Mouse (Mus musculus) MEL (cell line): ENCODE data around the gene Smad6. TPM values are rescaled to one million over a fixed set of nuclear protein-coding genes. Genes with fewer than 3 reads are reported as not detected.

Source experiments
- DNase-seq: peaks from one replicate; pipeline ENCODE4 v3.0.0; 2011; ENCODE audit warnings: low read depth, low spot score
- H3K27ac ChIP-seq: 2 replicates; pipeline ENCODE4 v1.5.1; 2012; ENCODE audit warnings: low read depth, mild to moderate bottlenecking, control low read depth, low read length, moderate library complexity; ENCODE audit not compliant: control insufficient read depth
- H3K27me3 ChIP-seq, 2 experiments: fragments of 150-350 bp in 1 of 2; sonication (generic) in 1 of 2; 2 replicates each; pipeline ENCODE4 v1.6.1; 2012; ENCODE audit warnings: low read length in 2 of 2, mild to moderate bottlenecking in 2 of 2, improper control_type of control experiment in 1 of 2, moderate library complexity in 1 of 2; ENCODE audit not compliant: insufficient read depth in 2 of 2, control insufficient read depth in 1 of 2
- H3K36me3 ChIP-seq, 2 experiments: 2 replicates each; pipeline ENCODE4 v1.6.1; 2012 to 2014; ENCODE audit warnings: low read length in 2 of 2, improper control_type of control experiment in 1 of 2, inconsistent platforms in 1 of 2, mild to moderate bottlenecking in 1 of 2; ENCODE audit not compliant: insufficient read depth in 2 of 2, control insufficient read depth in 1 of 2
- H3K4me1 ChIP-seq, 2 experiments: fragments of 150-350 bp in 1 of 2; sonication (generic) in 1 of 2; 2 replicates each; pipeline ENCODE4 v1.6.1; 2012; ENCODE audit warnings: low read length in 2 of 2, improper control_type of control experiment in 1 of 2, mild to moderate bottlenecking in 1 of 2; ENCODE audit not compliant: insufficient read depth in 2 of 2, control insufficient read depth in 1 of 2
- H3K4me3 ChIP-seq, 2 experiments: fragments of 150-350 bp in 1 of 2; sonication (generic) in 1 of 2; 2 replicates each; pipeline ENCODE4 v1.5.1; 2012; ENCODE audit warnings: low read depth in 2 of 2, low read length in 2 of 2, mild to moderate bottlenecking in 2 of 2, moderate library complexity in 2 of 2, control low read depth in 1 of 2, improper control_type of control experiment in 1 of 2; ENCODE audit not compliant: control insufficient read depth in 1 of 2, insufficient read depth in 1 of 2
- H3K79me2 ChIP-seq: 2 replicates; pipeline ENCODE4 v1.6.1; 2012; ENCODE audit warnings: mild to moderate bottlenecking, low read length, moderate library complexity; ENCODE audit not compliant: control insufficient read depth, poor library complexity, insufficient read depth
- H3K9ac ChIP-seq: 2 replicates; pipeline ENCODE4 v1.6.1; 2012; ENCODE audit warnings: low read depth, mild to moderate bottlenecking, control low read depth, low read length, moderate library complexity; ENCODE audit not compliant: control insufficient read depth, poor library complexity, severe bottlenecking
- H3K9me3 ChIP-seq: fragments of 150-350 bp; sonication (generic); replicated peaks from 2 replicates; pipeline ENCODE4 v1.6.1; 2012; ENCODE audit warnings: mild to moderate bottlenecking, low read length, improper control_type of control experiment, moderate library complexity; ENCODE audit not compliant: insufficient read depth
- CTCF ChIP-seq, 3 experiments: IDR thresholded peaks in 2 of 3; conservative IDR thresholded peaks in 1 of 3; 2 replicates each; pipeline ENCODE4 v1.5.1; 2011 to 2012; ENCODE audit warnings: low read length in 3 of 3, low read depth in 2 of 3, mild to moderate bottlenecking in 2 of 3, improper control_type of control experiment in 1 of 3, inconsistent platforms in 1 of 3, mixed read lengths in 1 of 3, moderate library complexity in 1 of 3; ENCODE audit not compliant: control insufficient read depth in 1 of 3, insufficient read depth in 1 of 3, poor library complexity in 1 of 3, severe bottlenecking in 1 of 3
- E2F4 ChIP-seq: IDR thresholded peaks from 2 replicates; pipeline ENCODE4 v1.6.1; 2011; ENCODE audit warnings: low read depth, low read length, improper control_type of control experiment, borderline replicate concordance
- ELF1 ChIP-seq: IDR thresholded peaks from 2 replicates; pipeline ENCODE4 v1.6.1; 2014; ENCODE audit warnings: low read depth, mild to moderate bottlenecking, inconsistent platforms, low read length, improper control_type of control experiment, moderate library complexity
- MAX ChIP-seq: IDR thresholded peaks from 2 replicates; pipeline ENCODE4 v1.6.1; 2011; ENCODE audit warnings: low read length, improper control_type of control experiment
- MXI1 ChIP-seq: IDR thresholded peaks from 2 replicates; pipeline ENCODE4 v1.6.1; 2011; ENCODE audit warnings: mild to moderate bottlenecking, low read depth, low read length, improper control_type of control experiment
- MYC ChIP-seq: IDR thresholded peaks from 2 replicates; pipeline ENCODE4 v1.6.1; 2011; ENCODE audit warnings: low read depth, mild to moderate bottlenecking, low read length, improper control_type of control experiment, moderate library complexity
- NELFE ChIP-seq: IDR thresholded peaks from 2 replicates; pipeline ENCODE4 v1.6.1; 2011; ENCODE audit warnings: low read depth, low read length, improper control_type of control experiment
- POLR2A ChIP-seq, 2 experiments: IDR thresholded peaks; 2 replicates each; pipeline ENCODE4 v1.6.1; 2011 to 2012; ENCODE audit warnings: low read length in 2 of 2, mild to moderate bottlenecking in 2 of 2, control low read depth in 1 of 2, improper control_type of control experiment in 1 of 2, low read depth in 1 of 2, moderate library complexity in 1 of 2; ENCODE audit not compliant: control insufficient read depth in 1 of 2, insufficient read depth in 1 of 2, poor library complexity in 1 of 2
- POLR2AphosphoS5 ChIP-seq: IDR thresholded peaks from 2 replicates; pipeline ENCODE4 v1.6.1; 2012; ENCODE audit warnings: low read depth, borderline replicate concordance, mild to moderate bottlenecking, inconsistent platforms, low read length, moderate library complexity, mixed read lengths
- RAD21 ChIP-seq: IDR thresholded peaks from 2 replicates; pipeline ENCODE4 v1.6.1; 2011; ENCODE audit warnings: mild to moderate bottlenecking, low read depth, low read length, improper control_type of control experiment
- SIN3A ChIP-seq: IDR thresholded peaks from 2 replicates; pipeline ENCODE4 v1.6.1; 2012; ENCODE audit warnings: low read length, improper control_type of control experiment, inconsistent platforms
- TBP ChIP-seq: IDR thresholded peaks from 2 replicates; pipeline ENCODE4 v1.8.0; 2011; ENCODE audit warnings: low read depth, low read length, improper control_type of control experiment
- USF1 ChIP-seq: IDR thresholded peaks from 2 replicates; pipeline ENCODE4 v1.6.1; 2014; ENCODE audit warnings: low read depth, mild to moderate bottlenecking, inconsistent platforms, low read length, improper control_type of control experiment, moderate library complexity
- USF2 ChIP-seq, 2 experiments: IDR thresholded peaks; 2 replicates each; pipeline ENCODE4 v1.6.1; 2011 to 2012; ENCODE audit warnings: improper control_type of control experiment in 2 of 2, low read length in 2 of 2, borderline replicate concordance in 1 of 2, inconsistent platforms in 1 of 2, low read depth in 1 of 2, mild to moderate bottlenecking in 1 of 2; ENCODE audit not compliant: insufficient read depth in 1 of 2
- ZC3H11A ChIP-seq: IDR thresholded peaks from 2 replicates; pipeline ENCODE4 v1.6.1; 2012; ENCODE audit warnings: low read depth, mild to moderate bottlenecking, inconsistent platforms, low read length, improper control_type of control experiment
- ZMIZ1 ChIP-seq: IDR thresholded peaks from 2 replicates; pipeline ENCODE4 v1.6.1; 2012; ENCODE audit warnings: low read depth, mild to moderate bottlenecking, inconsistent platforms, low read length, improper control_type of control experiment, moderate library complexity
- polyA plus RNA-seq, 2 experiments: library from polyadenylated mRNA; stranded (reverse) in 1 of 2; unstranded in 1 of 2; fragments of >175 nt in 1 of 2; fragments of >200 nt in 1 of 2; gene quantifications; 2 replicates each; pipeline versions ENCODE4 v1.2.1 to v1.2.4; 2012; ENCODE audit warnings: low replicate concordance in 2 of 2, low read depth in 1 of 2; ENCODE audit not compliant: insufficient read length in 2 of 2, insufficient read depth in 1 of 2, missing spikeins in 1 of 2
- total RNA-seq: library from RNA; depleted of rRNA; stranded (reverse); fragments of 300-350 nt; gene quantifications from 2 replicates; pipeline ENCODE4 v1.2.3, GENCODE M21; 2012

Gene Smad6
- total and polyA plus RNA-seq, 3 experiments: 2.2 to 3.9 TPM; not detected in 1

DNA sequence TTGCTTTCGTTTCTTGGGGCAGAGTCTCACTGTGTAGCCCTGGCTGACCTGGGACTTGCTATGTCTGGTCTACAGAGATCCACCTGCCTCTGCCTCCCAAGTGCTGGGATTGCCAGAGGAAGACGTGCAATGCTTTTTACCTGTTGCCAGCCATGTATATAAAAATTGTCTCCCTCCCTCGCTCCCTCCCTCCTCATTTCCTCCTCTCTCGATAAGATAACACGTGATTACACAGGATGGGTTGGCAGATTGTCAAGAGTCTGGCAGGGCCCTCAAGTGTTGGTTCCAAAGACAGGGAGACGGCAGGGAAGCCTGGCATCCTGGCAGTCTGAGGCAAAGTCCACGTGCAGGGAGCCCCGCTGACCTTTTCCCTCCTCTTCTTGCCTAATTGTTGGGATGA lies 32.2 kb downstream of the Smad6 start (continued):
- no peak for TF ChIP-seq ZMIZ1

DNA sequence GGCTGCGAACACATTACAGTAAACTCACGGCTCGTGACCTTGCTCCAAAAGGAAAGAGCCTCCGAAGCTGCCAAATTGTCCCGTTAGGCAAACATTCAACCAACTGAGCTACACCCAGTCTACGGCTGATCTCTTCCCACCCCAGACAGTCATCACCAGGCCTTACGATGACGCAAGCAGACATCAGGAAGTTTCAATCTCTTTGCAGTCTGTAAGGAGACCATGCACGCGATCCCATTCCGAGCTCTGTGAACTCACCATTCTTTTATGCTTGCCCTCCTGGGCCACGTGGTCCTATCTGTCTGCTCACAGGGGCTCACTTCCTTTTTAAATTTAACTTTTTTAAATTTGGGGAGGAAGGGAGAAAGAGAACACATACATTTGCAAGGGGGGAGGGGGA lies 32.6 kb downstream of the Smad6 start:
- peaks cover 0 to 13% of the 10 kb centered on the region in 2 experiments; a peak in 2 of 4 replicates for H3K36me3 ChIP-seq
- TF ChIP-seq POLR2A (IDR thresholded peaks at IDR 0.05; ENCODE audit: control insufficient read depth in 1 of 2, insufficient read depth in 1 of 2, low read depth in 1 of 2, low read length in 2 of 2, poor library complexity in 1 of 2) (peak; percentile 38 to 49; a peak in 2 of 4 replicates), USF1 (peak; percentile 83), ELF1 (no peak), USF2 (IDR thresholded peaks at IDR 0.05; ENCODE audit: borderline replicate concordance in 1 of 2, insufficient read depth in 1 of 2, low read depth in 1 of 2, low read length in 2 of 2) (peak in 1 of 2 experiments; percentile 30; a peak in 1 of 4 replicates), SIN3A (peak; percentile 52), RAD21 (no peak), TBP (peak; percentile 48), E2F4 (no peak), MAX (peak; percentile 91), MYC (peak; percentile 96), NELFE (peak; percentile 39; the same call in 1 of the 2 replicates), CTCF (IDR thresholded peaks at IDR 0.05 in 2 of 3, conservative IDR thresholded peaks at IDR 0.05 in 1 of 3; ENCODE audit: control insufficient read depth in 1 of 3, insufficient read depth in 1 of 3, low read depth in 2 of 3, low read length in 3 of 3, poor library complexity in 1 of 3, severe bottlenecking in 1 of 3) (no peak), ZMIZ1 (no peak), MXI1 (peak; percentile 87)
- TF ChIP-seq, all 39 proteins: peak for 9
- Histone ChIP-seq H3K9ac (peak overlapping the region; percentile 67), H3K79me2 (no peaks in the 10 kb centered on the region), H3K9me3 (no peaks in the 10 kb centered on the region), H3K27me3 (no peaks in the 10 kb centered on the region), H3K4me3 (peak overlapping the region; percentile 13 to 34), H3K4me1 (peaks cover 5 to 21% of the 10 kb centered on the region in 2 experiments), H3K27ac (peak overlapping the region; percentile 80)
- DNase-seq: peak; percentile 82

DNA sequence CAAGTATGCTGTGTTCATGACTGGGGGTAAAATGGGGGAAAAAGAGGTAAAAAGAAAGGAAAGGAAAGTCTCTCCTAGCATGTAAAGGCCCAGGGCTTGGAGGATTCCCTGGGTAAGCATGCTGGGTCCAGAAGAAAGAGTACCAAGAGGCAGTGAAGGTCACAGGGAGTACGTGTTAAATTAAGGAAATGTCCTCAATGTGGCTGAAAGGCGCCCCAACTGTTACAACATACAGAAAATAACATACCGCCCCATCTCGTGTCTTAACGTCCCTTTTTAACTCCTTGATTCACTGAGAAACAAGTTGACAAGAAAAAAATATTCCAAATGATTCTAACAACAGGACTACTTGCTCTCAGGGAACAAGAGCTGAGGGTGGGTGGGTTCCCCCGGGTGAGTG lies 36.7 kb downstream of the Smad6 start:
- Histone ChIP-seq H3K9me3 (no peaks in the 10 kb centered on the region), H3K36me3 (peaks cover 0 to 13% of the 10 kb centered on the region in 2 experiments; a peak in 2 of 4 replicates), H3K27me3 (no peaks in the 10 kb centered on the region), H3K4me1 (peaks cover 5 to 21% of the 10 kb centered on the region in 2 experiments), H3K79me2 (no peaks in the 10 kb centered on the region), H3K9ac (no peak overlapping the region), H3K27ac (no peak overlapping the region), H3K4me3 (no peak overlapping the region)
- no peak for TF ChIP-seq USF2 (IDR thresholded peaks at IDR 0.05; ENCODE audit: borderline replicate concordance in 1 of 2, insufficient read depth in 1 of 2, low read depth in 1 of 2, low read length in 2 of 2)
- TF ChIP-seq USF1: no peak
- TF ChIP-seq POLR2AphosphoS5: no peak
- no peak for TF ChIP-seq ZC3H11A
- TF ChIP-seq, all 39 proteins: peak for 0
- no peak for DNase-seq
